Mouse (Mus musculus): ENCODE data around the gene Ccdc89. TPM values are rescaled to one million over a fixed set of nuclear protein-coding genes. Genes with fewer than 3 reads are reported as not detected.

Gene Ccdc89
- polyA plus RNA-seq, 1 experiment from 2014 or later: 2.3 TPM

DNA sequence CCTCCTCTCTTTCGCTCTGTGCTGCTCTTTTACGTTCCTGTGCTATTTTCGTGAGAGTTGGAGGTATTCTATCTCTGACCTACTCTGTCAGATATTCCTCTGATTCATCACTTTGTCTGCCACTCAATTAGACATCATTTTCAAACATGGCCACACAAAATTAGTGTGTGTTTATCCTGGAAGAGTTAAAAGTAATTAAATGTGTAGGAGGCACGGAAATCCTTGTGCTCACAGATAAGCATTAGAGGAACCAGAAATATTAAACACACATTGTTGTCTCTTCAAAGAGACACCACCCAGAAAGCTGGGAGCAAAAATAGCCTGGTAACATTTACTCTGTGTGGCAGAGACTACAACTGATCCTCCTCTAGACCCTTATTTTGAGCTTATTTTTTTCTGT, 13.7 kb downstream of the Ccdc89 start:
- Histone ChIP-seq H3K36me3 (replicated peaks; ENCODE audit: control insufficient read depth, insufficient read depth) (no peaks in the 10 kb centered on the region), H3K27ac (no peak overlapping the region), H3K4me1 (replicated peaks; ENCODE audit: control insufficient read depth, insufficient read depth, low read length) (no peaks in the 10 kb centered on the region), H3K4me3 (replicated peaks; ENCODE audit: low read length) (no peak overlapping the region), H3K9ac (no peak overlapping the region), H3K4me2 (replicated peaks) (no peak overlapping the region), H3K9me3 (ENCODE audit: control insufficient read depth, low read length) (no peaks in the 10 kb centered on the region), H3K27me3 (ENCODE audit: control insufficient read depth, insufficient read depth, low read length) (no peaks in the 10 kb centered on the region)
- no peak for DNase-seq (ENCODE audit: low spot score)
- no peak for ATAC-seq (ENCODE audit: low FRiP score)
- 95% methylated on average over 4 of the region's 4 CpGs for WGBS

DNA sequence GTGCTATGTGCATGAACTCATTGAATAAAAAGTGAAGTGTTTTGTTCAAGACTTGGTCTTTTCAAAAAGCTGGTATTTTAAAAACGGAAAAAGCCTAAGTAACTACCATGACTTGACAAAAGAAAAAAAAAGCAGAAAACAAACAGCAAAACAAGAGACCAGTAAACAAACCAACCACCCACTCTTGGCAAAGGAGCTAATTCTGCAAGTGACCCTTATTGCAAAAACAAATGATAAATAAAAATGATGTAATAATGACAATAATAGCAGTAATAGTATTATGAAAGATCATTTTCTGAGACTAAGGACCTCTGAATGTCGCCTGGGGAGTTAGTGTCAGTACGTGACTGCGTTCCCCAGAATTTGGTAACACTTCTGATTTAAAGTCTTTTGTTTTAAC, 15.7 kb downstream of the Ccdc89 start:
- WGBS: 6% methylated on average over 4 of the region's 4 CpGs
- Histone ChIP-seq H3K36me3 (replicated peaks; ENCODE audit: control insufficient read depth, insufficient read depth) (peaks cover under 1% of the 10 kb centered on the region), H3K27me3 (ENCODE audit: control insufficient read depth, insufficient read depth, low read length) (no peaks in the 10 kb centered on the region), H3K4me3 (replicated peaks; ENCODE audit: low read length) (peak overlapping the region; percentile 99), H3K9me3 (ENCODE audit: control insufficient read depth, low read length) (no peaks in the 10 kb centered on the region), H3K27ac (peak overlapping the region; percentile 98), H3K9ac (peak overlapping the region; percentile 99), H3K4me1 (replicated peaks; ENCODE audit: control insufficient read depth, insufficient read depth, low read length) (peaks cover 8% of the 10 kb centered on the region), H3K4me2 (replicated peaks) (peak overlapping the region; percentile 82)
- DNase-seq (ENCODE audit: low spot score): no peak
- ATAC-seq (ENCODE audit: low FRiP score): peak; percentile 9; the same call in 1 of the 2 replicates

DNA sequence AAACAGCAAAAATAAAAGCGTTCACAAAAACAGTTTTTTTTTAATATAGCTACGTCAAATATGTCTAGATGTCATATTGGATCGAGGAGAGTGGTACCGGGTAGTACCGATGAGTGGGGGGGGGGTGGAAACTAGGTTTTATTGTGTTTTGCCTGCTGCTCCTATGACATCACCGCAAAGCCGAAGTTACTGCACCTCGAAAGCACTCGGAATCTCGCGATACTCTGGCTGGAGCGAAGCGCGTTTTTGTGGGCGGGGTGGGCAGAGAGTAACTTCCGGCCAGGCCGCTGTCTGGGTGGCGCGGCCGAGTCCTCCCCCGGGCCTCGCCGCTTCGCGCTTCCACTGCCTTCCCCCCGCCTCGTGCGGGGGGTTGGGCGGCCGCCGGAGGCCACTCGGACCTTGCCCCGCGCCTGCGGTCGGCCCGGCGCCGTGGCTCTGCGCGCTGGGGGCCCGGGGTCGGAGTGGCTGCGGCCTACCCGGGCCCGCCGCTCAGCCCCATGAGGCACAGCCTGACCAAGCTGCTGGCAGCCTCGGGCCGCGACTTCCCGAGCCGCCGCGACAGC, 16.2 kb downstream of the Ccdc89 start, which contains the start of gene Crebzf:
Gene Crebzf, plus strand, starts transcription at position 212 of the 563 bp plus-strand sequence.
- peaks cover 6% of the 10 kb centered on the region for H3K36me3 ChIP-seq (replicated peaks; ENCODE audit: control insufficient read depth, insufficient read depth)
- H3K4me1 ChIP-seq (replicated peaks; ENCODE audit: control insufficient read depth, insufficient read depth, low read length): peaks cover 8% of the 10 kb centered on the region
- H3K27ac ChIP-seq: peak within 1 kb of the TSS; percentile 98
- ATAC-seq (ENCODE audit: low FRiP score): peak; percentile 97
- no peaks in the 10 kb centered on the region for H3K9me3 ChIP-seq (ENCODE audit: control insufficient read depth, low read length)
- peak within 1 kb of the TSS; percentile 99 for H3K9ac ChIP-seq
- DNase-seq (ENCODE audit: low spot score): peak; percentile 98
- H3K4me3 ChIP-seq (replicated peaks; ENCODE audit: low read length): peak within 1 kb of the TSS; percentile 99
- no peaks in the 10 kb centered on the region for H3K27me3 ChIP-seq (ENCODE audit: control insufficient read depth, insufficient read depth, low read length)
- H3K4me2 ChIP-seq (replicated peaks): peak within 1 kb of the TSS; percentile 82
- under 1% methylated on average over 43 of the region's 54 CpGs for WGBS

DNA sequence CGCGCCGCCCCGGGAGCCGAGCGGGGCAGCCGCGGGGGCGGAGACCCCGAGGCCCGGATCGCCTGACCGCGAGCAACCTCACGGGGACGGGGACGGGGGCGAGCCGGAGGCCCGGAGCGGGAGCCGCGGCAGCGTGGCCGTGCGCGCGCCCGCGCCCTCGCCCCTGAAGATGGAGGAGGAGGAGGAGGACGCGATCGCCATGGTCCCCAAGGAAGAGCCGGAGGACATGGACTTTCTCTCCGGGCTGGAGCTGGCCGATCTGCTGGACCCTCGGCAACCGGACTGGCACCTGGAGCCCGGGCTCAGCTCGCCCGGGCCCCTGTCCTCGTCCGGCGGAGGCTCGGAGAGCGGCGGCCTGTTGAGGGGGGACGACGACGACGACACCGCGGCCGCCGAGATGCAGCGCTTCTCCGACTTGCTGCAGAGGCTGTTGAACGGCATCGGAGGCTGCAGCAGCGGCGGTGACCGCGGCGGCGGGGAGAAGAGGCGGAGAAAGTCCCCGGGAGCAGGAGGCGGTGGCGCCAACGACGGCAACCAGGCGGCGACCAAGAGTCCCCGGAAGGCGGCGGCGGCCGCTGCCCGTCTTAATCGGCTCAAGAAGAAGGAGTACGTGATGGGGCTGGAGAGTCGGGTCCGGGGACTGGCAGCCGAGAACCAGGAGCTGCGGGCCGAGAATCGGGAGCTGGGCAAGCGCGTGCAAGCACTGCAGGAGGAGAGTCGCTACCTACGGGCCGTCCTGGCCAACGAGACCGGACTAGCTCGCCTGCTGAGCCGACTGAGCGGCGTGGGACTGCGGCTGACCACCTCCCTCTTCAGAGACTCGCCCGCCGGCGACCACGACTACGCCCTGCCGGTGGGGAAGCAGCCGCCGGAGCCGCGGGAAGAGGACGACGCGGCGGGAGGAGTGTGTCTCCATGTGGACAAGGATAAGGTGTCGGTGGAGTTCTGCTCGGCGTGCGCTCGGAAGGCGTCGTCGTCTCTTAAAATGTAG, 17.0 kb downstream of the Ccdc89 start:
- peak; percentile 63 for DNase-seq (ENCODE audit: low spot score)
- Histone ChIP-seq H3K4me1 (replicated peaks; ENCODE audit: control insufficient read depth, insufficient read depth, low read length) (peaks cover 8% of the 10 kb centered on the region), H3K27me3 (ENCODE audit: control insufficient read depth, insufficient read depth, low read length) (no peaks in the 10 kb centered on the region), H3K36me3 (replicated peaks; ENCODE audit: control insufficient read depth, insufficient read depth) (peaks cover 12% of the 10 kb centered on the region), H3K9me3 (ENCODE audit: control insufficient read depth, low read length) (no peaks in the 10 kb centered on the region), H3K4me2 (replicated peaks) (peak overlapping the region; percentile 82), H3K9ac (peak overlapping the region; percentile 99), H3K27ac (peak overlapping the region; percentile 98), H3K4me3 (replicated peaks; ENCODE audit: low read length) (peak overlapping the region; percentile 99)
- under 1% methylated on average over 105 of the region's 123 CpGs for WGBS
- ATAC-seq (ENCODE audit: low FRiP score): peak; percentile 77

DNA sequence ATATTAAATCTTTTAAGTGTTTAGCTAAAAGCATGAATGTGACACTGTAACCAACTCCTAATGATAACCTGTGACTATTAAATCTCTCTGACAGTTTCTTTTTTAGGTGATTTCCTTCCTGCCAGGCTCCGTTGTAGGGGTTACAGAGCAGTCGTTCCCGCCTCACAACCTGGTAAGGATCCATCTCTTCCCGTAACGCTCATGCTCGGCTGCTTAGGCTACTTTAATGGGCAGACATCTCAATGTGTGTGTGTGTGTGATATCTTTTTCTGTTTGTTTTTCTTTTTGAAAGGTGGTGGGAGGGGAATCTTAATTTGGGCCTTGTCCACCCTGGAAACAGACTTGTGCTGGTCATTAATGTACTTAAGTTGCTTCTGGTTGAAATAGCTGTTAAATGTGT, 17.8 kb downstream of the Ccdc89 start:
- Histone ChIP-seq H3K27me3 (ENCODE audit: control insufficient read depth, insufficient read depth, low read length) (no peaks in the 10 kb centered on the region), H3K36me3 (replicated peaks; ENCODE audit: control insufficient read depth, insufficient read depth) (peaks cover 12% of the 10 kb centered on the region), H3K9ac (peak overlapping the region; percentile 99), H3K4me3 (replicated peaks; ENCODE audit: low read length) (peak overlapping the region; percentile 99), H3K9me3 (ENCODE audit: control insufficient read depth, low read length) (no peaks in the 10 kb centered on the region), H3K4me1 (replicated peaks; ENCODE audit: control insufficient read depth, insufficient read depth, low read length) (peaks cover 8% of the 10 kb centered on the region), H3K4me2 (replicated peaks) (peak overlapping the region; percentile 82), H3K27ac (peak overlapping the region; percentile 98)
- 0% methylated on average over 6 of the region's 6 CpGs for WGBS
- DNase-seq (ENCODE audit: low spot score) (no peak), ATAC-seq (ENCODE audit: low FRiP score) (no peak)

DNA sequence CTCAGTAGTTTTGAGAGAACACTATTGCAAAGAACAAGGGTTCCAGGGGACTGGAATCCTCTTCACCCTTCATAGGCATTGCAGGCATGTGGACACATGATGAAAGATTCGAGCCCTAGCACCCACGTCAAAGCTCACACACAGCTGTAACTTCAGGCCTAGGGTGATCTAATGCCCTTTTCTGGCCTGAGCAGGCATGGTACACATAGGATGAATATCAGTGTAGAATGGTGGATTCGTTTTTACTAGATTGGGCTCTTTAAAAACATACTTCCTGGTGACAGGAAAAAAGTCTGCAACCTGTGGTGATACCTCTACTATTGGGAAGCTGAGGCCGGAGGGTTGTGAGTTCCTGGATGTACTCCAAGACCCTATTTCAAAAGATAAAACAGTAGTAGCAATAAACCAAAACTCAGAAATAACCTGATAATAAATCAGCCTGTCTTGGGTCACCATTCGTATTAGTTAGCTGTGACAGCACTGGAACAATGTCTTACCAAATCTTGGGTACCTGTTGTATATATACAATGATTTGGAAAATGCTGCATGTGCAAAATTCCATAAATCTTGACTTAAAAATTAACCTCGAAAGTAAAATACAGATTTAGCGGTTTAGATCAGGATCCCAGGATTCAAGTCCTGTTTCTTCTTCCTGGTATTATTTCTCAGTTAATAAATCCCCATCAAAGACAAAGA, 29.9 kb downstream of the Ccdc89 start:
- H3K4me2 ChIP-seq (replicated peaks): peak overlapping the region; percentile 68
- DNase-seq (ENCODE audit: low spot score): no peak
- peak overlapping the region; percentile 85 for H3K27ac ChIP-seq
- 37% methylated on average over 7 of the region's 7 CpGs for WGBS
- H3K9ac ChIP-seq: peak overlapping the region; percentile 67
- no peaks in the 10 kb centered on the region for H3K27me3 ChIP-seq (ENCODE audit: control insufficient read depth, insufficient read depth, low read length)
- H3K36me3 ChIP-seq (replicated peaks; ENCODE audit: control insufficient read depth, insufficient read depth): peaks cover 32% of the 10 kb centered on the region
- no peak for ATAC-seq (ENCODE audit: low FRiP score)
- peak overlapping the region; percentile 55 for H3K4me3 ChIP-seq (replicated peaks; ENCODE audit: low read length)
- peaks cover 16% of the 10 kb centered on the region for H3K4me1 ChIP-seq (replicated peaks; ENCODE audit: control insufficient read depth, insufficient read depth, low read length)
- no peaks in the 10 kb centered on the region for H3K9me3 ChIP-seq (ENCODE audit: control insufficient read depth, low read length)

DNA sequence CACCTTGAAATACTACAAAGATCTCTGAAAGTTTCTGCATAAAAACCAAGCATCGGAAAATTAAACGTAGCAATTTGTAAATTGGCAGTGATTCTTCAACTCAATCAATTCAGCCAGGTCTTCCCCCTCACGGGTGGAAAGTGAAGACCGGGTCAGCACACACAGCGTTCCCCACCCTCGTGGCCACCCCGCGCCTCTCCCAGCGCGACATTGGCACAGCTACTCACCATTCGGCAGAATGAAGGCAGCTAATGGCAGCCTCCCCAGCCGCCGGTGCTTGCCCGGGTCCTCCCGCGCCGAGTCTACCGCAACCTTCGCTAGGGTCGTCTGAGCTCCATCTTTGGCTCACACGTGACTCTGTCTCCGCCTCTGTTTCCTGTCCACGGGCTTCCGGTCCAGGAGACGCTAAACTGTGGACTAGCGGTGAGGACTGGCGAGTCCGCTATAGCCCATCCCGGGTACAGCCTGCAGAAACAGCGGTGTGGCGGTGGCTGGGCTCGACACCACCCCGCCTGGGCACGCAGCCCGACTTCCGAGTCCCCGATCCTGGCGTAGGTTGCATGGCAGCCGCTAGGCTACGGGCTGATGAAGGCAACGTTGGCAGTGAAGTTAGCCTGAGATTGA, 30.6 kb downstream of the Ccdc89 start, which contains the start of gene Tmem126a:
Gene Tmem126a, minus strand, starts transcription at position 385 of the 624 bp plus-strand sequence.
- H3K4me3 ChIP-seq (replicated peaks; ENCODE audit: low read length): peak within 1 kb of the TSS; percentile 55
- no peaks in the 10 kb centered on the region for H3K27me3 ChIP-seq (ENCODE audit: control insufficient read depth, insufficient read depth, low read length)
- peak; percentile 97 for ATAC-seq (ENCODE audit: low FRiP score)
- H3K4me1 ChIP-seq (replicated peaks; ENCODE audit: control insufficient read depth, insufficient read depth, low read length): peaks cover 16% of the 10 kb centered on the region
- peak within 1 kb of the TSS; percentile 67 for H3K9ac ChIP-seq
- peak within 1 kb of the TSS; percentile 68 for H3K4me2 ChIP-seq (replicated peaks)
- peak within 1 kb of the TSS; percentile 85 for H3K27ac ChIP-seq
- H3K36me3 ChIP-seq (replicated peaks; ENCODE audit: control insufficient read depth, insufficient read depth): peaks cover 25% of the 10 kb centered on the region
- under 1% methylated on average over 41 of the region's 41 CpGs for WGBS
- no peaks in the 10 kb centered on the region for H3K9me3 ChIP-seq (ENCODE audit: control insufficient read depth, low read length)
- DNase-seq (ENCODE audit: low spot score): peak; percentile 86

DNA sequence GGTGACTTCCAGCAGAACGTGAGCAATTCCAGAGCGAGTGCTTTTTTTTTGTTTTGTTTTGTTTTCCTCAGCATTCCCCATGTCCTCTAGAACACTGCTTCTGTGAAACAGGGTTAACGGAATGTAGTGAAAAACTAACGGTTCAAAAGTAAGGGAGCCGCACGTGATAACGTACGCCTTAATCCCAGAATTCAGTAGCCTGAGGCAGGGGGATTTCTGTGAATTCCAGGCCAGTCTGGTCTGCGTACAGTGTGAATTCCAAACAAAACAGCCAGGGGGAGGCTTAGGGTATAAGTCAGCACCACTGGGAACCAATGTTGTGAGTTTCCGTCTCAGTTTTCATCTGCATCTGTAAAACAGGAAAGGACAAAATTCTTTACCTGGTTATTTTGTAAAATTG, 31.1 kb downstream of the Ccdc89 start:
- Histone ChIP-seq H3K9ac (peak overlapping the region; percentile 67), H3K27ac (peak overlapping the region; percentile 85), H3K9me3 (ENCODE audit: control insufficient read depth, low read length) (no peaks in the 10 kb centered on the region), H3K4me2 (replicated peaks) (peak overlapping the region; percentile 68), H3K4me3 (replicated peaks; ENCODE audit: low read length) (peak overlapping the region; percentile 55), H3K4me1 (replicated peaks; ENCODE audit: control insufficient read depth, insufficient read depth, low read length) (peaks cover 16% of the 10 kb centered on the region), H3K36me3 (replicated peaks; ENCODE audit: control insufficient read depth, insufficient read depth) (peaks cover 20% of the 10 kb centered on the region), H3K27me3 (ENCODE audit: control insufficient read depth, insufficient read depth, low read length) (no peaks in the 10 kb centered on the region)
- peak; percentile 64 for ATAC-seq (ENCODE audit: low FRiP score)
- DNase-seq (ENCODE audit: low spot score): peak; percentile 67
- 10% methylated on average over 10 of the region's 10 CpGs for WGBS
